Mouse (Mus musculus) testis, adult 2 months (tissue): ENCODE measurements at regions not wholly inside any gene's neighbourhood (a gene's known extent, or its start where the extent isn't known, plus 50 kb on each side); places are given as distances from the start of the nearest gene placed in this dataset.
"Not testable (repeated sequence)": the region's sequence is repeated elsewhere in the genome, so short reads cannot be mapped to it uniquely, and the experiment has no call there.

Experiments used
- H3K27ac ChIP-seq: fragments of 200-500 bp; 2 replicates; pipeline ENCODE4 v1.5.1; 2012; ENCODE audit warnings: low read depth, low read length; ENCODE audit not compliant: control insufficient read depth, insufficient read depth
- H3K27me3 ChIP-seq: fragments of 200-500 bp; 2 replicates; pipeline ENCODE4 v1.6.1; 2012; ENCODE audit warnings: mild to moderate bottlenecking, low read length, moderate library complexity; ENCODE audit not compliant: control insufficient read depth, insufficient read depth
- H3K36me3 ChIP-seq: fragments of 200-500 bp; 2 replicates; pipeline ENCODE4 v1.6.1; 2012; ENCODE audit warnings: mild to moderate bottlenecking, low read length; ENCODE audit not compliant: control insufficient read depth, insufficient read depth
- H3K4me1 ChIP-seq: fragments of 200-500 bp; 2 replicates; pipeline ENCODE4 v1.6.1; 2012; ENCODE audit warnings: low read length; ENCODE audit not compliant: control insufficient read depth, insufficient read depth
- H3K4me3 ChIP-seq: fragments of 200-500 bp; 2 replicates; pipeline ENCODE4 v1.5.1; 2012; ENCODE audit warnings: low read depth, mild to moderate bottlenecking, low read length, moderate library complexity, mixed read lengths; ENCODE audit not compliant: control insufficient read depth
- CTCF ChIP-seq: fragments of 200-500 bp; IDR thresholded peaks from 2 replicates; pipeline ENCODE4 v1.5.1; 2012; ENCODE audit warnings: low read depth, mild to moderate bottlenecking, inconsistent platforms, low read length, moderate library complexity; ENCODE audit not compliant: control insufficient read depth, insufficient read depth, insufficient replicate concordance
- POLR2A ChIP-seq: fragments of 200-500 bp; IDR thresholded peaks from 2 replicates; pipeline ENCODE4 v1.6.1; 2012; ENCODE audit warnings: low read depth, mild to moderate bottlenecking, inconsistent platforms, low read length, moderate library complexity; ENCODE audit not compliant: control insufficient read depth

DNA sequence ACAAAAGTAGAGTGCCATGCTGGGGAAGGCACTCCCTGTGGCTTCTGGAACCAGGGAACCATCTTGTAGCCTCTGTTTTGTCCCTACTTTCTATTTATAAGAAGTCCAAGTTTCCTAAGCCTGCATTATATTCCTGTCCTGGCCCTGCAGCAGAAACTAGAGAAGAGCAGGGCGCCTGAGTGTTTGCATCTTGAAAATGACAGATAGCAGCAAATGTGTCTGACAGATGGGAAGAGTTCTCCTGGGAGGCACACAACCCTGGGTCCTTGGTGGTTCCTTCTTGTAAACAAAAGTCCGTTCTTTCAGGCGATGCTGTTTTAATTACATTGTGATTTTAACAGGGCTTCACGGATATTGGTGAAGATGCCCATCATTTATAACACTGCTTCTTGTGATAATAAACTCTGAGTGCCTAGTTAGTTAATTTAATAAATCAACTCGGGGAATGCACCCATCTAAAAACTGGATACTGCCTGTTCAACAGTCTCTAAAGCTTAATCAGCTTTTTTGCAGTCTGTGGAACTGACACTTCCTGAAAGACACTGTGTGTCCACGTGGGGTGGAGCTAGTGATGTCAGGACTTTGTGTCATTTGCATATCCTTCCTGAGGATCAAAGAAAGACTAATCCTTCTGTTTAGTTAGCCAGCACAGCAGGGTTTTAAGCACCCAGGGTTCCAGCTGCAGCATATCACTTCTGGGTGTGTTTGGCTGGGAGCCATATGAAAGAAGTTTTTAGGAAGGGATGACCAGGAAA is 188.3 kb upstream of the Ccdc54 start:
- TF ChIP-seq POLR2A = no peak
- TF ChIP-seq CTCF = no peak
- peaks cover 12% of the 10 kb centered on the region for H3K4me1 ChIP-seq
- H3K4me3 ChIP-seq = no peak overlapping the region

DNA sequence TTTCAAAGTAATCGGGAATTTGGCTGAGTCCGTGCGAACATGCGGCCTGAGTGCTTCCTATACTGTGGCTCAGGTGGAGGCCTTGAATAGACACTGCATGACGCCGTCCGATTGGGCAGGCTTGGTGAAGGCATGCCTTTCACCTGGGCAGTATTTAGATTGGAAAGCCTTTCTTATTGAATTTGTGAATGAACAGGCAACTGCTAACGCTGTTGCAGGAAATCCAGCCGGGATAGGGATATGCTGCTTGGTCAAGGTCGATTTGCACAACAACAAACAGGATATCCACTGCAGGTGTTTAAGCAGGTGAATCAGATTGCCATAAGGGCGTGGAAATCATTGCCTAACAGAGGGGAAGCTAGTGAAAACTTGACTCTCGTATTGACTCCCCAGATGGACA is 183.7 kb upstream of the Ccdc54 start:
- not testable (repeated sequence) for H3K27ac ChIP-seq, H3K4me1 ChIP-seq, H3K4me3 ChIP-seq, H3K36me3 ChIP-seq, H3K27me3 ChIP-seq

More for the DNA sequence above, 188.3 kb upstream of the Ccdc54 start:
- Histone ChIP-seq H3K36me3 (no peaks in the 10 kb centered on the region), H3K27me3 (no peaks in the 10 kb centered on the region), H3K27ac (no peak overlapping the region)

DNA sequence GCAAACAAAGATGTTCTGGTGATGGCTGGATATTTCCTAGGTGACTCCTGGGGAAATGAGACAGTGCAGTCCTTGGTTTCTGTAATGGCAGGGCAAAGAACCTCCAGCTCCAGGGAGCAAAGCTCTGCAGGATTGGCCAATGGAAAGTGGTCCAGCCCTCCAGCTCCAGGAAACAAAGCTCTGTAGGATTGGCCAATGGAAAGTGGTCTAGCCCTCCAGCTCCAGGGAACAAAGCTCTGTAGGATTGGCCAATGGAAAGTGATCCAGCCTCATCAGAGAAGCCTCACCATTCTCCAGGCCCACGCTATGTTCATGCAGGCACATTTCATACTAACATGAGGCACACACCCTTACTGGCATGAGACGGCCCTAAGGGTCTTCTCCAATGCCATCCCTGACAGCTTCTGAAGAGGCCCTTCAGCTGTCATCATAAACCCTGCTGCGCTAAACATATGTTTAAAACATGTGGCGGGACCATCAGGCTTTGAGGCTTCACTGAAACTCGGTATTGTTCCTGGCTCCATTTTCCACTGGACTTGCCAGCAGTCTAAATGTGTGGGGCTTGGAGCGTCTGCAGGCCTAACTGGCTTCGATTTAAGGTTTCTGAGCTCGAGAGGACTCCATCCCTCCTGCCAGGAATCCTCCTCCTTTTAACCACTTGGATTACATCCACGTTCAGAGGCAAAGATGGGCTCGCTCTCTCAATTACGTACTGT is 175.3 kb upstream of the Ccdc54 start:
- Histone ChIP-seq H3K4me1 (no peaks in the 10 kb centered on the region; the same call in 1 of the 2 replicates), H3K4me3 (no peak overlapping the region), H3K27ac (no peak overlapping the region), H3K27me3 (no peaks in the 10 kb centered on the region), H3K36me3 (no peaks in the 10 kb centered on the region)
- TF ChIP-seq POLR2A (no peak), CTCF (no peak)

DNA sequence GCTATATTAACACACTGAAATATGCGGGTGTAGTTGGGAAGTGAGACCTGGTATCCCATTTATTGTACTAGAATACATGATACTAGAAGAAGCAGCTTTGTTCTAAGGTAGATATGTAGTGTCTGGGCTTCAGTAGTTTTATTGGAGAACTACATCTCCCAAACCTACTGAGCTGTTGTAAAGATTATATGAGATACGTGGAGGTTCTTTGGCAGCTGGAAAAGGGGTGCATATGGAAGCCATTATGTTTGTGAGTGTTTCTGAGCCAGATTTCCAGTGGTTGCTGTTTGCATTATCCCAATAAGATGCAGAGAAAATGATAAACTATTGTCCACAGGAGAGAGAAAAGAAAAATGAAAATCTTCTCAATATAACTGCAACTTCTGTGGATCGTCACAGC is 171.1 kb upstream of the Ccdc54 start:
- H3K4me3 ChIP-seq = no peak overlapping the region
- H3K27me3 ChIP-seq = no peaks in the 10 kb centered on the region
- no peaks in the 10 kb centered on the region; the same call in 1 of the 2 replicates for H3K4me1 ChIP-seq
- H3K27ac ChIP-seq = no peak overlapping the region
- TF ChIP-seq POLR2A (no peak), CTCF (no peak)
- no peaks in the 10 kb centered on the region for H3K36me3 ChIP-seq

DNA sequence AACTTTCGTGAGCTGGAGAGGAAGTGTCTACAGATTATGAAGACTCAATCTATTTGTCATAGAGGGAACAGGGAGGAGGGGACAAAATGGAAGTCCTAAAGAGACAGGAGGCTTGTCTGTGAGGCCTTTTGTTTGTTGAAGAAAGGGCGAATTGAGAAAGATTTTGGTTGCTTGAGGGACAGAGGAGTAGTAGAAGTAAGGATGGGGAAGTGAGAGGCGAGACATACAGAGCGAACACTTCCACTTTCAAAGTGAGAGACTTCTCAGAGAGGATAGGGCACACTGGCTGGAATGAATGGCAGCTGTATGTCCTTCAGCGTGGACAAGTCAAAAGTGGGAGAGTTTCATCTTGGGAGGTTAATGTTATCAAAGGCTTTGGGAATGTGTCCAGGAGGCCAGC is 169.0 kb upstream of the Ccdc54 start:
- Histone ChIP-seq H3K4me1 (no peaks in the 10 kb centered on the region), H3K36me3 (no peaks in the 10 kb centered on the region), H3K4me3 (no peak overlapping the region), H3K27ac (no peak overlapping the region), H3K27me3 (no peaks in the 10 kb centered on the region)
- TF ChIP-seq POLR2A (no peak), CTCF (no peak)

DNA sequence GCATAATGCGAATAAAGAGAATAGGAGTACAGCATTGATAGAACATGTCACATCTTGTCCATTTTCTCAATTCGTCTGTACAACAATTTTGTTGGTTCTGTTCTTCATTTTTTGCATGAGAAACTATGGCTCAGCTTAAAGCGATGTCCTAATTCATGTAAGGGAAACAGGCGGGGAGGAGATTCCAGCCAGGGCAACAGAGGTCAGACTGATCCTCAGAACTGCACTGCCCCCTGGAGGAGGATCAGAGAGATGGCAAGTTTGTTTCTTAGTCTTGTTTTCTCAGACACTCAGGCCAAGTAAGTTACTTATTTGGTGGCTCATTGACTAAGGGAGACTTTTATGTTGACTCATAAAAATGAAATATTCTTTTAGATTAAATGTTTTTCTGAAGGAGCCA is 165.7 kb upstream of the Ccdc54 start:
- H3K4me3 ChIP-seq = no peak overlapping the region
- H3K27me3 ChIP-seq = no peaks in the 10 kb centered on the region
- H3K27ac ChIP-seq = no peak overlapping the region
- peaks cover 4% of the 10 kb centered on the region; the same call in 1 of the 2 replicates for H3K4me1 ChIP-seq
- no peak for TF ChIP-seq POLR2A
- peak; percentile 55; the same call in 1 of the 2 replicates for TF ChIP-seq CTCF
- no peaks in the 10 kb centered on the region for H3K36me3 ChIP-seq

DNA sequence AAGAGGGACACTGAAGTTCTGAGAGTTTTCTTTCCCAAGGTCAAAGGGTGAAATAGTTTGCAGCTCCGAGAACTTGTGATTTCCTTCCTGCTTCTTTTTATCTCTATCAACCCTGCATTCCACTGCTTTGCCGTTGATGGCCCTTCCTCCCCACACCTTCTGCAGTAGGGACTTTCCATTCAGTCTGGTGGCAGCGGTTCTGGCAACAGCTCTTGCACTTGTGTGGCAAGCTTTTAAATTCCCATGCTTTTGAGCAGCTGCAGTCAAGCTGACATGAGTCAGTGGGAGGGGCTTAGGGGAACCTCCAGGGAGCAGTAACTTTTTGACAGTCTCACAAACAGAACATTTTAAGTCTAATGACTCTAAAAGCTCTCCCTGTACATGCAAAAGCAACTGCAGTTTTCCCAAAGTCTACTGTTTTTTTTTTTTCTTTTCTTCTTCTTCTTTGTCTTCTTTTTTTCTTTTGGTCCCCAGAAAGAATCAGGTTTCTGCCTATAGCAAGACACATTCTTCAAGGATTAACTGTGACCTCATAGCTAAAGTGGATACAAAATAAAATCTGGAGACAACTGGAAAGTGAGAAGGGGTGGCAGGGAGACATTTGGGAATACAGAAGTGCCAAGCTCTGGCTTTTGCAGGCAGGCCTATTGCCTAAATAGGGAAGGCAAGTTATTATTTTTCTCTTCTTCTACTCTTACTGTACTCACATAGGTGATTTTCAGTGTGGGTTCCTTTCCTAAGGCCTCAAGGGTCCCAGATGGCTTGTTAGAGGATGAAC is 162.8 kb upstream of the Ccdc54 start:
- H3K27ac ChIP-seq = peak overlapping the region; percentile 32; the same call in 1 of the 2 replicates

More for the DNA sequence above, 162.8 kb upstream of the Ccdc54 start:
- no peak for TF ChIP-seq POLR2A
- TF ChIP-seq CTCF = no peak
- Histone ChIP-seq H3K27me3 (no peaks in the 10 kb centered on the region), H3K4me3 (no peak overlapping the region), H3K4me1 (peaks cover 4% of the 10 kb centered on the region; the same call in 1 of the 2 replicates), H3K36me3 (no peaks in the 10 kb centered on the region)
